Mouse (Mus musculus) subcutaneous adipose tissue, adult 2 months (tissue): Measurements from ENCODE around the gene Fam120a. TPM values are rescaled to one million over a fixed set of nuclear protein-coding genes. Genes with fewer than 3 reads are reported as not detected.

ENCODE experiments used
- polyA plus RNA-seq: library from polyadenylated mRNA; depleted of rRNA; stranded (reverse); fragments of >200 nt; gene quantifications from 2 replicates; pipeline ENCODE4 v1.2.3, GENCODE M21; 2012; ENCODE audit warnings: low replicate concordance; rRNA removed

Fam120a gene
- polyA plus RNA-seq, result 82.6 and 113 TPM in 2 replicates

GRCm38 (mm10) chr13:48967956-48968749, at the start of gene Fam120a:
TSS of gene Fam120a (minus strand) at chr13:48968017.

GRCm38 (mm10) chr13:48870771-48871731, 96.8 kb downstream of the Fam120a start, which contains the start of gene Phf2:
TSS of gene Phf2 (minus strand) at chr13:48871119.

Other genes with a start within 250 kb of the Fam120a start
- 15.0 and 21.2 TPM in 2 replicates for gene Phf2, start 96.9 kb downstream of the Fam120a start, polyA plus RNA-seq
- gene Wnk2, start 180.0 kb upstream of the Fam120a start, polyA plus RNA-seq, result 1.0 and 15.9 TPM in 2 replicates
- 138 and 155 TPM in 2 replicates for gene Ninj1, start 219.5 kb upstream of the Fam120a start, polyA plus RNA-seq
- gene Card19, start 248.0 kb upstream of the Fam120a start, polyA plus RNA-seq, result 93.9 and 103 TPM in 2 replicates